Mouse (Mus musculus) midbrain, embryonic 12.5 days (tissue): ENCODE results near the gene Scgb3a1. TPM values are rescaled to one million over a fixed set of nuclear protein-coding genes. Genes with fewer than 3 reads are reported as not detected.

Experiments
- ATAC-seq: fragments of 200-750 bp; cut with Nextera tagmentation; 2 replicates; pipeline ENCODE4 v1.8.0; 2017; ENCODE audit warnings: low read depth, moderate TSS enrichment, moderate library complexity; ENCODE audit not compliant: low FRiP score
- H3K27ac ChIP-seq: fragments of 300-500 bp; sonication (generic); replicated peaks from 2 replicates; pipeline ENCODE4 v1.5.1; 2016; ENCODE audit warnings: mild to moderate bottlenecking
- H3K27me3 ChIP-seq: fragments of 300-500 bp; sonication (generic); 2 replicates; pipeline ENCODE4 v1.6.1; 2016; ENCODE audit warnings: mild to moderate bottlenecking
- H3K36me3 ChIP-seq: fragments of 300-500 bp; sonication (generic); 2 replicates; pipeline ENCODE4 v1.6.1; 2016
- H3K4me1 ChIP-seq: fragments of 300-500 bp; sonication (generic); 2 replicates; pipeline ENCODE4 v1.6.1; 2016
- H3K4me2 ChIP-seq: fragments of 300-500 bp; sonication (generic); replicated peaks from 2 replicates; pipeline ENCODE4 v1.6.1; 2016; ENCODE audit warnings: mild to moderate bottlenecking, moderate library complexity
- H3K4me3 ChIP-seq: fragments of 300-500 bp; sonication (generic); 2 replicates; pipeline ENCODE4 v1.5.1; 2016; ENCODE audit warnings: mild to moderate bottlenecking
- H3K9ac ChIP-seq: fragments of 300-500 bp; sonication (generic); replicated peaks from 2 replicates; pipeline ENCODE4 v1.6.1; 2016; ENCODE audit warnings: mild to moderate bottlenecking, moderate library complexity
- H3K9me3 ChIP-seq: fragments of 300-500 bp; sonication (generic); 2 replicates; pipeline ENCODE4 v1.6.1; 2016; ENCODE audit warnings: mild to moderate bottlenecking
- WGBS: fragments of 180-500 bp; shearing (Covaris S2); methylation state at CpG from one replicate; pipeline ENCODE4 v1.1.7; 2016; 5-methylcytosine and 5-hydroxymethylcytosine counted together
- polyA plus RNA-seq: library from polyadenylated mRNA; unstranded; fragments of >200 nt; fragmentation: Nextera tagmentation; extraction: Ambion mirVana; gene quantifications from 2 replicates; pipeline ENCODE4 v1.2.1, GENCODE M21; 2016

Gene Scgb3a1
- polyA plus RNA-seq, 1 experiment from 2014 or later: not detected

DNA sequence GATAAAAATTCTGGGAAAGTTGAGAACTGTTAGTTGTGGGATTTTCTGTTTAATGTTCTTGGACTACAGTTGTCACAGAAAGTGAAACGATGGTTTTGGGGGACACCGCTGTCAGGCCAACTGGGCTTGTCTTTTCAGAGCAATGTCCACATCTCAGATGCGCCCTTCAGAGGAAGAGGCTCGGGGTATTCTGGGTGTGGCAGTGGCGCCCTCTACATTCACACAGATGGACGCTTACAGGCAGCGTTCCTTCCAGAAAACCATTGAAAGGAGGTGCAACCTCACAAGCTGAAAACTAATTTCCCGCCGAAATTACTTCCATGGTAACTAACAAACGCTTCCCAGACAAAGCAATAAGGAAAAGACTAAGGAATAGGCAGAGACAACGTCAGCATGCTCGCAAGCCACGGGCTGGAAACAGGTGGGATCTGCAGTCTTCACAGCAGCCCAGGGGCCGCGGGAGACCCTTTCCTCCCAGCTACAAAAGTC, 1.1 kb upstream of the Scgb3a1 start:
- WGBS: 62% methylated on average over 15 of the region's 15 CpGs
- ATAC-seq: no peak
- no peak overlapping the region for H3K4me3 ChIP-seq
- H3K36me3 ChIP-seq: no peaks in the 10 kb centered on the region
- H3K27me3 ChIP-seq: no peaks in the 10 kb centered on the region
- H3K4me2 ChIP-seq: no peak overlapping the region
- no peak overlapping the region for H3K9ac ChIP-seq
- H3K9me3 ChIP-seq: no peaks in the 10 kb centered on the region
- H3K4me1 ChIP-seq: no peaks in the 10 kb centered on the region
- no peak overlapping the region for H3K27ac ChIP-seq

GRCm38 (mm10) chr11:49664262-49665140, 1.1 kb downstream of the Scgb3a1 start:
- WGBS: 86% methylated on average over 12 of the region's 12 CpGs
- Histone ChIP-seq H3K27me3 (no peaks in the 10 kb centered on the region), H3K4me1 (no peaks in the 10 kb centered on the region), H3K27ac (no peak overlapping the region), H3K36me3 (peaks cover 14% of the 10 kb centered on the region; the same call in 1 of the 2 replicates), H3K4me3 (no peak overlapping the region), H3K4me2 (no peak overlapping the region), H3K9me3 (no peaks in the 10 kb centered on the region), H3K9ac (no peak overlapping the region)
- ATAC-seq: no peak

DNA sequence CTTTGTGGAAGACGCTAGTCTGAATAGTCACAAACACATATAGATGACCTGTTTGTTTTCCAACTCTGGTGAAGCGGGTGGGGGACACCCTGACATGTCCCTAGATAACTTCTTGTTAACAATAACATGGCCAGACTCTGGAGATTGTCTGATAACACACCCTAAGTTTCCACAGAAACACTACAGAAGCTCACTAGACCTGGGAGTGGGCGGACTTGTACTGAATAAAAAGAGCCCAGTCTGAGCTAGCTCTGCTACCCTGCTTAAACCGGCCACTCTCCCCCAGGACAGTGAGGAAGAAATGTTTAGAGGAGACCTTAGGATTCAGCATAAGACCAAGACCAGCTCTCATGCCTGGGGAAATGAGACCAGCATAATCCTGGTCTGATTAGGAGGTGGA, 2.1 kb downstream of the Scgb3a1 start:
- H3K4me3 ChIP-seq: no peak overlapping the region
- WGBS: 79% methylated on average over 4 of the region's 4 CpGs
- no peak overlapping the region for H3K27ac ChIP-seq
- no peaks in the 10 kb centered on the region for H3K9me3 ChIP-seq
- H3K4me2 ChIP-seq: no peak overlapping the region
- H3K4me1 ChIP-seq: no peaks in the 10 kb centered on the region
- no peaks in the 10 kb centered on the region for H3K27me3 ChIP-seq
- H3K9ac ChIP-seq: no peak overlapping the region
- ATAC-seq: no peak
- peaks cover 18% of the 10 kb centered on the region; the same call in 1 of the 2 replicates for H3K36me3 ChIP-seq

- peaks cover 65% of the 10 kb centered on the region for H3K36me3 ChIP-seq
- no peak overlapping the region for H3K9ac ChIP-seq
- H3K4me1 ChIP-seq: no peaks in the 10 kb centered on the region
- WGBS: 86% methylated on average over 3 of the region's 3 CpGs
- H3K27ac ChIP-seq: no peak overlapping the region
- no peak overlapping the region for H3K4me3 ChIP-seq
- H3K4me2 ChIP-seq: no peak overlapping the region
- H3K9me3 ChIP-seq: no peaks in the 10 kb centered on the region
- ATAC-seq: no peak
- H3K27me3 ChIP-seq: no peaks in the 10 kb centered on the region
These were observed 10.0 kb downstream of the Scgb3a1 start for GRCm38 (mm10) chr11:49673433-49673832.

- 96% methylated on average over 12 of the region's 12 CpGs for WGBS
- ATAC-seq: no peak
- peaks cover 80% of the 10 kb centered on the region for H3K36me3 ChIP-seq
- no peak overlapping the region for H3K9ac ChIP-seq
- H3K27ac ChIP-seq: no peak overlapping the region
- no peaks in the 10 kb centered on the region for H3K4me1 ChIP-seq
- H3K4me3 ChIP-seq: no peak overlapping the region
- no peaks in the 10 kb centered on the region for H3K9me3 ChIP-seq
- no peaks in the 10 kb centered on the region for H3K27me3 ChIP-seq
- H3K4me2 ChIP-seq: no peak overlapping the region
These were observed 21.0 kb downstream of the Scgb3a1 start for GRCm38 (mm10) chr11:49684237-49684973.

GRCm38 (mm10) chr11:49695013-49695412, 31.6 kb downstream of the Scgb3a1 start:
- no peak for ATAC-seq
- Histone ChIP-seq H3K4me2 (no peak overlapping the region), H3K4me3 (no peak overlapping the region), H3K36me3 (peaks cover 41% of the 10 kb centered on the region), H3K27me3 (no peaks in the 10 kb centered on the region), H3K27ac (no peak overlapping the region), H3K9me3 (no peaks in the 10 kb centered on the region), H3K9ac (no peak overlapping the region), H3K4me1 (no peaks in the 10 kb centered on the region)
- 97% methylated on average over 3 of the region's 3 CpGs for WGBS

- Histone ChIP-seq H3K9me3 (no peaks in the 10 kb centered on the region), H3K27me3 (no peaks in the 10 kb centered on the region), H3K4me2 (no peak overlapping the region), H3K9ac (no peak overlapping the region), H3K4me1 (no peaks in the 10 kb centered on the region), H3K4me3 (no peak overlapping the region), H3K36me3 (peaks cover 39% of the 10 kb centered on the region), H3K27ac (no peak overlapping the region)
- no peak for ATAC-seq
- 98% methylated on average over 2 of the region's 2 CpGs for WGBS
These were observed 32.3 kb downstream of the Scgb3a1 start for GRCm38 (mm10) chr11:49695695-49696094.

DNA sequence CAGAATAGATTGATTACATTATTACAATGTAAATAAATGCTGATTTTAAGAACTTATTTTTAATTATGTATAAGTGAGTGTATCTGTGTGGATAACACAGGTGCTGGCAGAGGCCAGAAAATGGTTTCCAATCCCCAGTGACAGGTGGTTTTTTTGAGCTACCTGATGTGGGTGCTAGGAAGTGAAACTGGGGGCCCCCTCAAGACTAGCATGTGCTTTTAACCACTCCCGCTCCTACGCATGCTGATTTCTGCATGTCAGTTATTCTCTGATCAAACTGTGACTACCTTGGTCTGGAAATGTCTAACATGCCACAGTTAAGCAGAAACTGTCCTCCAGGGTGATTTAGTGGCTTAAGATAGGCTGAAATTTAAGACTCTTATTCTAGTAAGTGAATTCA, 33.1 kb downstream of the Scgb3a1 start:
- Histone ChIP-seq H3K9me3 (no peaks in the 10 kb centered on the region), H3K36me3 (peaks cover 45% of the 10 kb centered on the region), H3K27ac (no peak overlapping the region), H3K4me1 (no peaks in the 10 kb centered on the region), H3K4me2 (no peak overlapping the region), H3K4me3 (no peak overlapping the region), H3K27me3 (no peaks in the 10 kb centered on the region), H3K9ac (no peak overlapping the region)
- WGBS: 95% methylated on average over 2 of the region's 2 CpGs
- ATAC-seq: no peak

- no peak for ATAC-seq
- Histone ChIP-seq H3K9ac (no peak overlapping the region), H3K4me3 (no peak overlapping the region), H3K4me2 (no peak overlapping the region), H3K27me3 (no peaks in the 10 kb centered on the region), H3K36me3 (peaks cover 48% of the 10 kb centered on the region), H3K27ac (no peak overlapping the region), H3K4me1 (no peaks in the 10 kb centered on the region), H3K9me3 (no peaks in the 10 kb centered on the region)
- 99% methylated on average over 5 of the region's 5 CpGs for WGBS
These were observed 34.4 kb downstream of the Scgb3a1 start for GRCm38 (mm10) chr11:49697779-49698178.

DNA sequence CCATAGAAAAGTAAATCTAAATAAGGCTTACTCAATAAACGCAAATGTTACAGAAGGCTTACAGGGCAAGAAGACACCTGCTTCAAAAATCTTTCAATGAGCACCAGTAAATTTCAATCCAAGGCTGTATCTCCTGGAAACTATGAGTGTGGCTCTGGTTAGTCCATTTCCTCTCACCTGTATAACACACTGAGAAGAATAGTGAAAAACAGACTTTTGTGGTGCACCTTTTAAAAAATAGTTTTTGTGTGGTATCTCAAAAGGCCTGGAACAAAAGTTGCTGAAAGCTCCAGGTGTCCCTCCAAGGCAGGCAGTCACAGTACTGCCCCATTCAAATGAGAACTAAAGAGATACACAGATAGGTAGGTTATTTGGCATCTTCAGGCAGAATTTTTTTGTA, 35.7 kb downstream of the Scgb3a1 start:
- 93% methylated on average over 1 of the region's 1 CpGs for WGBS
- ATAC-seq: no peak

GRCm38 (mm10) chr11:49702014-49702413, 38.6 kb downstream of the Scgb3a1 start:
- H3K36me3 ChIP-seq: peaks cover 77% of the 10 kb centered on the region

More for the DNA sequence above, 35.7 kb downstream of the Scgb3a1 start:
- Histone ChIP-seq H3K9me3 (no peaks in the 10 kb centered on the region), H3K4me1 (no peaks in the 10 kb centered on the region), H3K36me3 (peaks cover 57% of the 10 kb centered on the region), H3K4me2 (no peak overlapping the region), H3K27me3 (no peaks in the 10 kb centered on the region), H3K9ac (no peak overlapping the region), H3K27ac (no peak overlapping the region), H3K4me3 (no peak overlapping the region)

DNA sequence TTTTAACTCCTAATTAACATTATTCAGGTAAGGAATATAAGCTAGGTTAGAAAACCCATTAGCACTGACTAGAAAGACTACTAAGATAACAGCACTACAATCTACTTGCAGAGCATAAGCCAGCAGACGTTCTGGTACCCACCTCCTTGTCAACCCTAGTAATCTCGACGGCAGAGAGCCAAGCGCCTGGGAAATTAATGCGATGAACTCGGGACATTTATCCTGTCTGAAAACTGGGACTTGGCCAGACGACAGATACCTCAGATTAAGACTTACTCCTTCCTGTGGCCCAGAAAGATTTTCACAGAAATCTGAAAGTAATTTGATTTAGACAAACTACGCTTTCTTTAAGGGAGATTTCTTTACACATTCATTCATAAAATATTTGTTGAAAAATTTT, 41.4 kb downstream of the Scgb3a1 start:
- Histone ChIP-seq H3K27me3 (no peaks in the 10 kb centered on the region), H3K36me3 (peaks cover 57% of the 10 kb centered on the region), H3K9ac (no peak overlapping the region), H3K4me2 (no peak overlapping the region), H3K4me3 (no peak overlapping the region), H3K27ac (no peak overlapping the region), H3K4me1 (peaks cover 12% of the 10 kb centered on the region), H3K9me3 (no peaks in the 10 kb centered on the region)
- WGBS: 91% methylated on average over 8 of the region's 8 CpGs
- ATAC-seq: no peak

More at GRCm38 (mm10) chr11:49702014-49702413, 38.6 kb downstream of the Scgb3a1 start:
- ATAC-seq: no peak
- Histone ChIP-seq H3K9ac (no peak overlapping the region), H3K4me3 (no peak overlapping the region), H3K4me2 (no peak overlapping the region), H3K27ac (no peak overlapping the region), H3K9me3 (no peaks in the 10 kb centered on the region), H3K27me3 (no peaks in the 10 kb centered on the region), H3K4me1 (no peaks in the 10 kb centered on the region)
- 97% methylated on average over 8 of the region's 8 CpGs for WGBS
